Mouse (Mus musculus): ENCODE measurements around the gene Mrps17.
"Not testable (repeated sequence)": the region's sequence is repeated elsewhere in the genome, so short reads cannot be mapped to it uniquely, and the experiment has no call there.

Mrps17 gene

DNA sequence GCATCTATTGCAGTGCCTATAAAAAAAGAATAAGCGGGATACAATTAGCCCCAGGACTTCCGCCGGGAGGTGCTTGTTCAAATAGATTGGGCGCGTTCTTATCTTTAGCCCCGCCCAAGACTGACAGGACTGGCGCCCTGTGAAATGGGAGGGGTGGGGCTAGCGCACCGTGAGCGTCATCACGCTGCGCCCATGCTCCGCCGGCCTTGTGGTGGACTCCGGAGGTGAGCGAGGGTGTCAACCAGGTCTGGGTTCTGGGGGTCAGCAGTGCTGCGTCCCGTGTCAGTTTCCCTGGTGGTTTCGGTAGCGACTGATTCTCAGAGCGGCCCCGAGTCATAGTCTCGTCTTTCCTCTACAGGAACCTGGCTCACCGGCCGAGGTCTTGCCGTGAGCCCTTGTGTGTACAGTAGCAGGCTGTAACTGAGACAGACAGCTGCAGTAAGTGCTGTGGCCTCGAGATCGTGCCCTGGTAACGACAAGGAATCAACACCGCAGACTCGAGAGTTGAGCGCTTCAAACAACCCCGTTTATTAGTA lies at the start of gene Mrps17:
TSS of gene Mrps17 (plus strand) at position 172 of the 536 bp plus-strand sequence.
- DNase-seq (ENCODE audit: low spot score in 2 of 2) = peak; percentile 86 to 87

DNA sequence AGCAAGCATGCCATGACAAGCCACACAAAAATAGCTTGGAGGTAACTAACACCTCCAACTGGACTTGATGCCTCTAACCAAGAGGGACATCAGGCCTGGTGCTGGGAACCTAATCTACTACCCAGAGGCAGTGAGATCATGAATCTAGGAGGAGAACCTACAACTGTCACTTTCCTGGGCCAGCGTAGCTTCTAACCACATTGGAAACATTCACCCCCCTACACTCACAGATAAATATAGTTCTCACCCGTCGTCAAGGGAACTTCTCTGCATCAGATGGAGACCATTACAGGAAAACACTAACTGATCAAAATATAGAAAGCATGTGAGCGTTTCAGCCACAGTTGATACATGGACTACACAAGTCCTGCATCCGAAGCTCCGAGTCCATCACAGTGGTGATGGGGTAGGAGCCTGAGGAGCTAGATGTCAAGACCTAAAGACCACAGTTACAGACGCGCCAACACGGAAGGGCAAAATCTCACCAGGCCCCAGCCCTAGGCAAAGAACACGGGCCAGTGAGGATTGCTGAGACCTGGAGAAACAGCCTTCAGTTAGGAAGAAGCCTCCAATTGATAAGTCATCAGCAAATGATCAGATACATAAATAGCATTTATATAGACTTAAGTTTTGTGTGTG lies 48.9 kb upstream of the Mrps17 start:
- DNase-seq (ENCODE audit: low spot score in 2 of 2) = no peak

- no peak for DNase-seq (ENCODE audit: low spot score in 2 of 2)
These were observed 47.4 kb upstream of the Mrps17 start for GRCm38 (mm10) chr5:129667851-129668250.

DNA sequence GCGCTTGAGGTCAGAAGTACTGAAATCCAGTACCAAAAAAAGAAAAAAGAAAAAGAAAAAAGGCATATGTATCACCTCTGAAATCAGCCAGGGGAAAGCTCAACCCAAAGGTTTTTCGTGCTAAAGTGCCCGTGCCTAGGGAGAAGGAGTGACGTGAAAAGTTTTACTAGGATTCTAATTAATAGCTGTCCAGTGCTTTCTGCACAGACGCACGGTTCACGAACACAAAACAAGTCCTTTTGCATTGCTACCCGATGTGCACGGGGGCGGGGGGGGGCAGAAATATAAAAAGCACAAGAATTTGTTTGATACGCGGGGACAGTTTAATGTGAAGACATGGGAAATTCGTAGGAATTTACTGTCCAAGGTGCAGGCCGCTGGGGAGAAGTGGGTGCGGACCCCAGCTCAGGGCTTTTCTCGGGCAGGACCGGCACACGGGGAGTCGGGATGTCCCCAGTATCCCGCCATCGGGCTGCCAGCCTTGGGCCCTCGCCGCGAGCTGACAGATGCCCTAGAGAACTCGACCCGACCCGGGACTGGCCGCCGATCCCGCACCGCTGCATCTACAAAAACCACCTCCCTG lies 45.8 kb upstream of the Mrps17 start:
- DNase-seq (ENCODE audit: low spot score in 2 of 2) = no peak

- DNase-seq (ENCODE audit: low spot score in 2 of 2) = peak; percentile 40 to 60
These were observed 45.2 kb upstream of the Mrps17 start, which contains the start of gene Zfp11 for GRCm38 (mm10) chr5:129670036-129670458. Gene Zfp11, minus strand, starts transcription at chr5:129670099.

DNA sequence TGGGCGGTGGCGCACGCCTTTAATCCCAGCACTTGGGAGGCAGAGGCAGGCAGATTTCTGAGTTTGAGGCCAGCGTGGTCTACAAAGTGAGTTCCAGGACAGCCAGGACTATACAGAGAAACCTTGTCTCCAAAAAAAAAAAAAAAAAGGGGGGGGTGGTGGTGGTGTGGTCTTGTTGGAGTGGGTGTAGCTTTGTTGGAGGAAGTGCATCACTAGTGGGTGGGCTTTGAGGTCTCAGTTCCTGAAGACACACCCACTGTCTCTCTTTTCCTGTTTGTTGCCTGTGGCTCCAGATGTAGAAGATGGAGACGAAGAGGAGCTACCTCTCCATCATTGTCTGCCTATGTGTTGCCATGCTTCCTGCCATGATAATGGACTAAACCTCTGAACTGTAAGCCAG lies 30.2 kb upstream of the Mrps17 start:
- DNase-seq (ENCODE audit: low spot score in 2 of 2) = not testable (repeated sequence)

DNA sequence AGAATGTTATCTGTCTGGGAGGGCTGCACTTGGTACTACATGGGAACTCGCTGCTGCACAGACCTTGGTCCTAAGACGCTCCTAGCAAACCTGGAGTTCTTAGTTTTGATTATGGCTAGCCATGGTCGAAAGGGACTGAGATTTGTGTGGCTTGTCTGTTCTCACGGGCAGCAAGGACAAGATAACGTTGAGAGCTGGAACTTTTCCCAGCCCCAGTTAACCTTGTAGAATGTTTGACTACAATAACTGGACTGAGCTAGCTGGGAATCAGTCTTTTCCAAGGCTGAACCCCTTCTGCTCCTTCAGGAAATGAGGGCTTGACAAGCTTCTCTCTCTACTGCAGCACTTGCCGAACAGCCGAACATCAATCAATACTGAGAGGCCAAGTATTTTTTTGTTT lies 27.7 kb upstream of the Mrps17 start:
- no peak for DNase-seq (ENCODE audit: low spot score in 2 of 2)

- no peak for DNase-seq (ENCODE audit: low spot score in 2 of 2)
These were observed 24.8 kb upstream of the Mrps17 start for GRCm38 (mm10) chr5:129690528-129690927.

GRCm38 (mm10) chr5:129700506-129700905 lies 14.8 kb upstream of the Mrps17 start:
- no peak for DNase-seq (ENCODE audit: low spot score in 2 of 2)

GRCm38 (mm10) chr5:129701706-129702105 lies 13.6 kb upstream of the Mrps17 start:
- no peak for DNase-seq (ENCODE audit: low spot score in 2 of 2)

DNA sequence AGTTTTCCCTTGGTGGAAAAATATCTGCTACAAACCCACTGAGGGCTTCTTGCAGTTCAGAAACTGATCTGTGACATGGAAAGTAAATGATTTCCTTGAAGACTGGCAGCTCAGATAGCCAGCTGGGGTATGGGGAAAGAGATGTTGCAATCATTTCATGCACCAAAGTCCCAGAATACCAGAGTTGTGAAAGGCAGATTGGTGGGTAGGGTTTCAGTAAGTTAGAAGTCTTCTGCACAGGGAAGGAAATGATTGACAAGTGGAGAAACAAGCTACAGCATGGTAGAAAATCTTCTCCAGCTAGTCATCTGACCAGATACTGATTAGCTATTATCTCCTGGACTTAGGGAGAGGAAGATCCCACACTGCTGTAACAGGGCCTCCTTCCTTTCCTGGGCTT lies 11.9 kb upstream of the Mrps17 start:
- DNase-seq (ENCODE audit: low spot score in 2 of 2) = no peak

DNA sequence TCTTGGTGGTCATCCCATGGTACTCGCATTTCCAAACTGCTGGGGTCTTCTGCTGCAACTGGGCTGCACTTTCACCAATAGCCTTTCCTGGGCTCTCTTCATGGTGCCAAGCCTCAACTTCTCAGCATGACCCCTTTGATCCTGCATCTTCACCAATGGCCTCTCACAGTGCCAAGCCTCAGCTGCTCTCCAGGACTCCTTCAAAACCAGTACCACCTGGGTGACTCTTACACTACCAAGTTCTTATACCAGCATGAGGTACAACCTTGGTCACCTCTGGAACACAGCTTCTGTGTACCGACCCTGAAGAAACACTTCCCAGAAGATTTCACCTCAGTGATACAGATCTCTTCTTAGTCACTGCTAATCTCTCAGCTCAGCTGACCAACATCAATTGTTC lies 6.9 kb upstream of the Mrps17 start, which contains the start of gene Sept14:
TSS of gene Sept14 (minus strand) at position 101 of the 400 bp plus-strand sequence.
- DNase-seq (ENCODE audit: low spot score in 2 of 2) = no peak

DNA sequence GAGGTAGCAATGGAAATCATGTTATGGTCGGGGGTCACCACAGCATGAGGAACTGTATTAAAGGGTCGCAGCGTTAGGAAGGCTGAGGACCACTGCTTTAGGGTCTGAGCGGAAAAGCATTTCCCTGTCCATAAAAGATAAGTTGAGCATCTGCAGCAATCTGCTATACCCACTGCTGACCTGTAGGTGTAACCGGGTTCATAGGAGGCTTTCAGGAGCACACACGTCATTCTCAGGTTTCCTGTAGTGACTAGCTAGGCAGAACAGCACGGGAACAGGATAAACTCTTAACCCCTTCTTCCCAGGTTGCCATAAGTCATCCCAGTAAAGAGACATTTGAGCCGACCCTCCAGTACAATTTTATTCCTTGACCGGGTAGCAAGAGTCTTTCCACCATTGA lies 1.7 kb downstream of the Mrps17 start:
- DNase-seq (ENCODE audit: low spot score in 2 of 2) = no peak

- DNase-seq (ENCODE audit: low spot score in 2 of 2) = no peak
These were observed 4.9 kb downstream of the Mrps17 start for GRCm38 (mm10) chr5:129720176-129720575.

DNA sequence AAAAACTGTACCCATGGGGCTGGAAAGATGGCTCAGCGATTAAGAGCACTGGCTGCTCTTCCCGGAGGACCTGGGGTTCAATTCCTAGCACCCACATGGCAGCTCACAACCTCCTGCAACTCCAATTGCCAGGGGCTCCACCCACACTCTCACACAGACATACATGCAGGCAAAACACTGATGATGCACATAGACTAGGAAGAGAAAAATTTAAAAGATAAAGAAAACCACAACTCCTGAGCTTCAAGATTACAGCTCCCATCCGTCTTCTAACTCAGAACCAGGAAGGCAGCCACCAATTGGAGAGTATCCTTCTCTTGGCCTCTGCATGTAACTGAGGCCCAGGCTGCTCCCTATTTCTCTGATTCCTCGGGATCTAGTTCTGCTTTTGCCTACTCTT lies 9.0 kb downstream of the Mrps17 start:
- DNase-seq (ENCODE audit: low spot score in 2 of 2) = no peak

- DNase-seq (ENCODE audit: low spot score in 2 of 2) = peak; percentile 84 to 91
These were observed 9.8 kb downstream of the Mrps17 start, which contains the start of gene Nipsnap2 for GRCm38 (mm10) chr5:129724834-129725773. Gene Nipsnap2, plus strand, starts transcription at chr5:129725063.

- peak in 1 of 2 experiments; percentile 13 for DNase-seq (ENCODE audit: low spot score in 2 of 2)
These were observed 10.6 kb downstream of the Mrps17 start for GRCm38 (mm10) chr5:129725774-129726392.

DNA sequence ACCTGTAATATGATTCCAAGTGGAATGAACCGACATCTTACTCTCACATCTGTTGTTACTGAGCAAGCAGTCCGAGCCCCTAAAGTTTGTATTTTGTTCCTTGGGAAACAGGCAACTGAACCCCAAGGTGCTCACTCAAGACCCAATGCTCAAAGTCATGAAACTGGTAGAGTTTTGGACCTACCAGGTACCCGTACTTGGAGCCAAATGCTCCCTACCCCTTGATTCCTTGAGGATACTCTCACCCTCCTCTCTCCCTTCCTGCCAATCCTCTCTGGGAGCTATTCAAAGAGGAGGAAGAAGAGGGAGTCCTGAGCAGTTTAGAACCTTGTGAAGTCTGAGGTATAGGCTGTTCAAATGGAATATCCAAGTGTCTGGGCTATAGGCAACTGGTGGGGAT lies 11.5 kb downstream of the Mrps17 start:
- no peak for DNase-seq (ENCODE audit: low spot score in 2 of 2)

GRCm38 (mm10) chr5:129729286-129729685 lies 14.0 kb downstream of the Mrps17 start:
- no peak for DNase-seq (ENCODE audit: low spot score in 2 of 2)

- DNase-seq (ENCODE audit: low spot score in 2 of 2) = no peak
These were observed 15.0 kb downstream of the Mrps17 start for GRCm38 (mm10) chr5:129730344-129730743.

DNA sequence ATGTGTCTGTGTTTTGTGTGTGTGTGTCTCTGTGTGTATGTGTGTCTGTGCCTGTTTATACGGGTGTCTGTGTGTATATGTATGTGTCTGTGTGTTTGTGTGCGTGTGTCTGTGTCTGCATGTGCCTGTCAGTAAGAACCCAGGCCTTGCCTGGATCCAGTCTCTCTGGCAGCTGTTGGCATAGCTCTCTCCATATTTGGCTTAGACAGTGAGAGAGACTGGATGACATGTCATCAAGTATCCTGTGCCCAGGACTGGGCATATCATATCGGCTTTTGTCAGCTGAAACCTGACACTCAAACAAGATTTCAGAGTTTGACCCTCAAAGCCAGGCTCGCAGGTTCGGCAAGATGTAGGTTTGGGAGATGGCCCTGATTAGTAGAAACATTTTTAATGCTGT lies 15.7 kb downstream of the Mrps17 start:
- no peak for DNase-seq (ENCODE audit: low spot score in 2 of 2)

DNA sequence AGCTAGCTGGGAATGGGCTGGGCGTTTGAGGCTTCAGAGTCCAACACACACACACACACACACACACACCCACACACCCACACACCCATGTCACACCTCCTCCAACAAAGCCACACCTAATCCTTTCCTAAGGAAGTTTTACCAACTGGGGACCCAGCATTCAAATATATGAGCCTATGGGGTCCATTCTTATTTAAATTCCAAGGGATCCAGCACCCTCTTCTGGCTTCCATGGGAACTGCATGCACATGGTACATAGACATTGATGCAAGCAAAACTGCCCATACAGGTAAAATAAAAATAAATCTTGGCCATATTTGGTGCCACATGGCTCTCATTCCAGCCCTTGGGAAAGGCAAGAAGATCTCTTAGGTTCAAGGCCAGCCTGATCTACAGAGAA lies 25.7 kb downstream of the Mrps17 start:
- peak in 1 of 2 experiments; percentile 15 for DNase-seq (ENCODE audit: low spot score in 2 of 2)
